Mouse (Mus musculus): ENCODE data around the gene C2cd3.

GRCm38 (mm10) chr7:100501027-100501843, 129.2 kb downstream of the C2cd3 start:
- TF ChIP-seq CTCF (IDR thresholded peaks at IDR 0.05; ENCODE audit: low read depth, low read length), result no peak
- TF ChIP-seq EP300 (IDR thresholded peaks at IDR 0.05; ENCODE audit: insufficient read depth, low read depth, low read length), result no peak
